Mouse (Mus musculus) limb, embryonic 14.5 days (tissue): ENCODE data around the gene Pou2f1. TPM values are rescaled to one million over a fixed set of nuclear protein-coding genes. Genes with fewer than 3 reads are reported as not detected.

ENCODE experiments used
- ATAC-seq: fragments of 200-750 bp; cut with Nextera tagmentation; 2 replicates; pipeline ENCODE4 v1.8.0; 2017; ENCODE audit warnings: low read depth, moderate number of reproducible peaks, moderate TSS enrichment; ENCODE audit not compliant: low FRiP score
- DNase-seq: peaks from one replicate; pipeline ENCODE4 v3.0.0-alpha.2; 2015; ENCODE audit warnings: low spot score
- H3K27ac ChIP-seq: fragments of 300-500 bp; sonication (generic); replicated peaks from 2 replicates; pipeline ENCODE4 v1.5.1; 2014; ENCODE audit warnings: low read depth, mild to moderate bottlenecking, low read length, moderate library complexity, mixed read lengths
- H3K27me3 ChIP-seq: fragments of 300-500 bp; sonication (generic); 2 replicates; pipeline ENCODE4 v1.6.1; 2014; ENCODE audit warnings: low read length, mixed read lengths; ENCODE audit not compliant: control insufficient read depth, insufficient read depth
- H3K36me3 ChIP-seq: fragments of 300-500 bp; sonication (generic); 2 replicates; pipeline ENCODE4 v1.6.1; 2014; ENCODE audit warnings: mild to moderate bottlenecking, low read length, moderate library complexity, mixed read lengths; ENCODE audit not compliant: control insufficient read depth, insufficient read depth
- H3K4me1 ChIP-seq: fragments of 300-500 bp; sonication (generic); 2 replicates; pipeline ENCODE4 v1.6.1; 2014; ENCODE audit warnings: antibody characterized with exemption, low read length, mixed read lengths; ENCODE audit not compliant: control insufficient read depth, insufficient read depth
- H3K4me2 ChIP-seq: fragments of 300-500 bp; sonication (generic); replicated peaks from 2 replicates; pipeline ENCODE4 v1.6.1; 2014; ENCODE audit warnings: low read depth, mild to moderate bottlenecking, low read length, moderate library complexity; ENCODE audit not compliant: severe bottlenecking
- H3K4me3 ChIP-seq: fragments of 300-500 bp; sonication (generic); replicated peaks from 2 replicates; pipeline ENCODE4 v1.5.1; 2014; ENCODE audit warnings: low read length
- H3K9ac ChIP-seq: fragments of 300-500 bp; sonication (generic); 2 replicates; pipeline ENCODE4 v1.6.1; 2014; ENCODE audit warnings: mild to moderate bottlenecking, low read depth, low read length, moderate library complexity; ENCODE audit not compliant: severe bottlenecking
- H3K9me3 ChIP-seq: fragments of 300-500 bp; sonication (generic); 2 replicates; pipeline ENCODE4 v1.6.1; 2016; ENCODE audit warnings: low read length; ENCODE audit not compliant: control insufficient read depth
- POLR2A ChIP-seq: fragments of 200-500 bp; IDR thresholded peaks from 2 replicates; pipeline ENCODE4 v1.8.0; 2012; ENCODE audit warnings: inconsistent platforms, mild to moderate bottlenecking, moderate library complexity, borderline replicate concordance; ENCODE audit not compliant: insufficient read depth, insufficient read length; ENCODE audit errors: extremely low read depth
- WGBS: fragments of 180-500 bp; shearing (Covaris S2); extraction: QIAGEN DNeasy Blood & Tissue Kit; methylation state at CpG from one replicate; pipeline ENCODE4 v1.1.7; 2014; 5-methylcytosine and 5-hydroxymethylcytosine counted together
- polyA plus RNA-seq, 2 experiments: library from polyadenylated mRNA; depleted of rRNA in 1 of 2; stranded (reverse) in 1 of 2; unstranded in 1 of 2; fragments of >200 nt; fragmentation: Nextera tagmentation in 1 of 2; extraction: Ambion mirVana in 1 of 2; gene quantifications; 2 replicates each; pipeline versions ENCODE4 v1.2.1 to v1.2.3; 2012 to 2014

The Pou2f1 gene
- polyA plus RNA-seq (2012; rRNA removed) (7.3 and 9.9 TPM in 2 replicates), polyA plus RNA-seq (2014; fragmentation: Nextera tagmentation; extraction: Ambion mirVana) (15.7 and 16.4 TPM in 2 replicates)

DNA sequence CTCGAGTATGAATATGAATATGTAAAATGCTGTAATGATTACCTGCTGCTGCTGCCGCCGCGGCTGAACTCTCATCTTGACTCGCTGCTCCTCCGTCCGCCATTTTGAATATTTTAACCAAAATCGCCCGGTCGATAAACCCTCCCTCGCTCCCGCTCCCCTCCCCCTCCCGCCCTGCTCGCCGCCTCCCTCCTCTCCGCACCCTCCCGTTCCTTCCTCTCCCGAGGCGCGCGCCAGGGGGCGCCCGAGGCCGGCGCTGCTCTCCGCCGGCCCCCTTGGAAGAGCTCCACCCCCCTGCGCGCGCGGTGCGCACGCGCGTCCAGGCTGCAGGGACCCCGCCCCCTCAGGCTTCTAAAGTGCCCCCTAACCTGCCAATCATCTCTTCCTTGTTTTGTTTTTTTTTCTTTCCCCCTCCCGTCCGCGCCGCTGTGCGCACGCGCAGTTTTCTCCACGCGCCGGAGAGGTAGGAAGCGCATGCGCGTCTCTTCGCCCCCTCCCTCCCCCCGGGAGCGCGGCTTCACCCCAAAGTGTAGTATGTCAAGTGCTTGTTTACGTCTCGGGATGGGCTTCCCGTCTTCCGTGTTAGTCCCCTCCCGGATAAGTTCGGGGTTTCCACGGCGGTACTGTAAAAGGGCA lies at the start of gene Pou2f1:
TSS of gene Pou2f1 (minus strand) at position 159 of the 636 bp plus-strand sequence.
- peak; percentile 30; the same call in 1 of the 2 replicates for TF ChIP-seq POLR2A
- peak; percentile 91 for ATAC-seq
- Histone ChIP-seq H3K27ac (peak within 1 kb of the TSS; percentile 90), H3K9ac (peak within 1 kb of the TSS; percentile 96), H3K4me3 (peak within 1 kb of the TSS; percentile 90), H3K36me3 (no peaks in the 10 kb centered on the region), H3K4me2 (peak within 1 kb of the TSS; percentile 93), H3K27me3 (no peaks in the 10 kb centered on the region), H3K4me1 (peaks cover 10% of the 10 kb centered on the region; the same call in 1 of the 2 replicates), H3K9me3 (no peaks in the 10 kb centered on the region)
- DNase-seq = peak; percentile 97
- 2% methylated on average over 59 of the region's 61 CpGs for WGBS

DNA sequence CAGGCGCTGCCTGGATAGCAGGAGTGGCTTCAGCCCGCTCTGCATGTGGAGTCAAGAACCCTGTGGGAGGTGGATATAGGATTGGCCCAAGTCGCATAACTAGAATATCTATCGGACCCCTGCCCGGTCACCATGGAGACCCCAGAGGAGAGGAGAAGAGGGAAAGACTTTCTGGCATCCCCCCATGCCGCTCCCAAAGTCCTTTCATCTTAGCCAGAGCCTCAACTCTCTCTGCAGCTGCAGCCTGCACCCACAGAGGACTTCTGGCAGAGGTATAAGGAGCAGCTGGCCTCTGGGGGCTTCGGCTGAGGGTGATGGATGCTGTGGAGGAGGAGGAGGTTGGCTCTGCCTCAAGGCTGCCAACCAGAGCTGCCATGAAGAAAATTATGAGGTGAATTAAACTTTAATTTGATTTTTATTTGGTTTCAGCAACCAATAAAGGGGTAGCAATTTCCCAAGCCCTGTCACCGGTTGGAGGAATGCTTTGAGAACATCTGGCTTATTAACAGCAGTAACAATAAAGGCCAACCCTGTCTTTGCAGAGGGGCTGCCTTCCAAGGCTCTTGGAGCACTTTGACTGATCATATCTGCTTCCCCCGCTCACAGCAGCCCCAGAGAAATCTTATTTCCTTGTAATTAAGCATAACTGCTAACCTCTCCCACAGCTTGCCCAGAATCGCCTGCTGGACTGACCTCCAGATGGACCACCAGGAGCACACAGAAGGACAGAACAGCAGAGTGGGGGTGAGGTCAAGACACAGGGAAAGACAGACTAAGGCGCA lies 46.8 kb upstream of the Pou2f1 start:
- peak; percentile 56 for ATAC-seq
- peaks cover 31% of the 10 kb centered on the region for H3K4me1 ChIP-seq
- DNase-seq = peak; percentile 66

DNA sequence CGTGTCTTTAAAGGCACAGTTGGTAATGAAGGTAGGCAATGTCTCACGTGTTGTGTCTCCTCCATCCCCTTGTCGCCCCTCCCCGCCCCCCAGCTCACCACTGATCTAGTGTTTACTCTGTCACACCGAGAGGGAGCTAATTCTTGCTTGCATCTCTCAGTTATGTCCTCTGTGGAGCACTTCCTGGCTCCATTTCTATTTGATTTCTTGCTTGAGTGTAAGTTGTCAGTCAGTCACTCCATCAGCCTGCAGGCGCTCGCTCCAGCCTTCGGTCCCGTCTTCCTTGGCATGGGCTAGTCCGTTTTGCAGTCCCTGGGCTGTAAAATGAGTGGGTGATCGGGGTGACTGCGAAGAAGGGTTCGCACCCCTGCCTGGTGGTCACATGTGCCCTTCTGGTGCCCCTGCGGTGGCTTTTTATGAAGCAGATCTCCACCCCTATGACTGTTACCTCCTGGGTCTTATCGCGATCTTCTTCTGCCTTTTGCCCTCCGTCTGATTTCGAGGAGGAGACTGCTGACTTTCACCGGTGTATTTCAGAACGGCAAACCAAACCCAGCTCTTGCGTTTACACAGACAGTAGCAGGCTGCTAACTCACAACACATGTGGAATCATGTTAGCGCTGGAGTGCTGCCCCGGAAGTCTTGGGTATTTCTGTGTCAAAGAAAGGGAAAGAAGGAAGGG lies 45.9 kb upstream of the Pou2f1 start:
- H3K4me3 ChIP-seq = peak overlapping the region; percentile 41
- under 1% methylated on average over 22 of the region's 23 CpGs for WGBS
- peaks cover 6% of the 10 kb centered on the region; the same call in 1 of the 2 replicates for H3K27me3 ChIP-seq
- no peaks in the 10 kb centered on the region for H3K9me3 ChIP-seq
- no peaks in the 10 kb centered on the region for H3K36me3 ChIP-seq
- no peak for TF ChIP-seq POLR2A
- peak overlapping the region; percentile 44 for H3K9ac ChIP-seq
- 0 out of 2 replicates have a peak overlapping the region, but pooled peaks have one; percentile 5 for H3K27ac ChIP-seq
- H3K4me2 ChIP-seq = peak overlapping the region; percentile 91
- H3K4me1 ChIP-seq = peaks cover 31% of the 10 kb centered on the region
- DNase-seq (peak; percentile 59), ATAC-seq (no peak)

More for the DNA sequence above, 46.8 kb upstream of the Pou2f1 start:
- H3K9ac ChIP-seq = peak overlapping the region; percentile 44
- TF ChIP-seq POLR2A = no peak
- H3K9me3 ChIP-seq = no peaks in the 10 kb centered on the region
- peak overlapping the region; percentile 41 for H3K4me3 ChIP-seq
- WGBS = 7% methylated on average over 11 of the region's 11 CpGs
- no peak overlapping the region for H3K27ac ChIP-seq
- H3K36me3 ChIP-seq = no peaks in the 10 kb centered on the region
- H3K27me3 ChIP-seq = peaks cover 6% of the 10 kb centered on the region; the same call in 1 of the 2 replicates
- peak overlapping the region; percentile 91 for H3K4me2 ChIP-seq

DNA sequence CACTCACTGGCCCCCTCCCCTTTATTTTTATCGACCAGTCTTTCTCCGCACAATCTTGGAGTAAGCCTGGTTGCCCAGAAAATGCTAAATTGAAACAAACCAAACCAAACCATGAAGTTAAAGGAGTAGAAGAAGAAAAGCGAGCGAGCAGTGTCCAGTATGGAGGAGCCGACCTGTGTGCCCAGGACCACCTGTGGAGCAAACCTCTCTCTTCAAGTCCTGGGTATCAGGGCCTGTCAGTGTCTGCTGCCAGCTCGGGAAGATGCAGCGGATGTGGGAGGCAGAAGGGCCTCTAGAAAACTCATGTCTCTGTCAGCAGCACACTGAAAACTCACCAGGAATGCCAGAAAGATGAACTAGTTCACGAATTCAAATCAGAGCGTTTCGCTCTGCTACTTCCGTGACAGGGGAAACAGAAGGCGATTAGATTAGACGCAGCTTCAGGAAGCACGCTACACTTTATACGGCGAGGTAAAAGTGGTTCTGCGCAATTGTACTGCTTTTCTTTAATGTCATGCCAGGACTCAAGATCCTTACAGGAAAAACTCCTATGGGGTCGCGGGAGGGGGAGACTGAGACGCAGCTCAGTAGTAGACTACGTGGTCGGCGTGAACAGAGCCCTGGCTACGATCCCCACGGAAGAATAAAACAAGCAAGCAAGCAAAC lies 45.2 kb upstream of the Pou2f1 start:
- peaks cover 6% of the 10 kb centered on the region; the same call in 1 of the 2 replicates for H3K27me3 ChIP-seq
- 6% methylated on average over 25 of the region's 25 CpGs for WGBS
- ATAC-seq = no peak
- H3K36me3 ChIP-seq = no peaks in the 10 kb centered on the region
- H3K4me2 ChIP-seq = peak overlapping the region; percentile 91
- TF ChIP-seq POLR2A = no peak
- peaks cover 31% of the 10 kb centered on the region for H3K4me1 ChIP-seq
- DNase-seq = peak; percentile 51
- peak overlapping the region; percentile 44; the same call in 1 of the 2 replicates for H3K9ac ChIP-seq
- no peaks in the 10 kb centered on the region for H3K9me3 ChIP-seq
- H3K4me3 ChIP-seq = peak overlapping the region; percentile 41
- no peak overlapping the region for H3K27ac ChIP-seq
